Comparison of ENCODE assay signal across 9 mouse cellular contexts in genomic region chr5:89526181-89526778, GRCm38 (mm10). TPM values are rescaled to one million over a fixed set of nuclear protein-coding genes. Genes with fewer than 3 reads are reported as not detected.
DNase-seq lines count a peak whose midpoint lies in the region; ATAC-seq and TF ChIP-seq lines count a peak whose summit lies in the region.
"Had no signal": no experiment of that assay in that cellular context is flagged by ENCODE, and none has a peak within 500 bp of the region (broad histone marks: within the 10 kb centered on the region; RNA-seq: fewer than 3 reads in every experiment).

No protein-coding gene starts in this region.

- peaks cover 32% of the 10 kb centered on the region for H3K4me1 ChIP-seq in forebrain, embryonic 10.5 days
- H3K4me1 ChIP-seq in limb, embryonic 11.5 days (ENCODE audit: control insufficient read depth, insufficient read depth, low read length): 0 out of 2 replicates have a peak, but pooled peaks cover 2% of the 10 kb centered on the region
- peaks cover 13% of the 10 kb centered on the region for H3K4me1 ChIP-seq in neural tube, embryonic 15.5 days

- no peak for ATAC-seq in limb, embryonic 11.5 days (ENCODE audit: insufficient number of reproducible peaks, low FRiP score, low TSS enrichment, low read depth)
- peak; percentile 78; the same call in 1 of the 2 replicates for ATAC-seq in neural tube, embryonic 15.5 days (ENCODE audit: low FRiP score)

- no peak overlapping the region for H3K27ac ChIP-seq in layer of hippocampus, adult 2 months
- 0 out of 2 replicates have a peak overlapping the region, but pooled peaks have one; percentile 31 for H3K27ac ChIP-seq in forebrain, embryonic 10.5 days
- no peak overlapping the region for H3K27ac ChIP-seq in limb, embryonic 11.5 days (replicated peaks; ENCODE audit: low read depth, low read length)
- no peak overlapping the region for H3K27ac ChIP-seq in neural tube, embryonic 15.5 days (replicated peaks)

- peak overlapping the region; percentile 43 for H3K4me3 ChIP-seq in layer of hippocampus, adult 2 months
- peak overlapping the region; percentile 52 for H3K4me3 ChIP-seq in forebrain, embryonic 10.5 days
- H3K4me3 ChIP-seq in limb, embryonic 11.5 days (ENCODE audit: low read depth, low read length): peak overlapping the region; percentile 28
- H3K4me3 ChIP-seq in neural tube, embryonic 15.5 days (replicated peaks): peak overlapping the region; percentile 39

- H3K4me2 ChIP-seq in limb, embryonic 11.5 days (ENCODE audit: low read depth, severe bottlenecking): peak overlapping the region; percentile 64
- peak overlapping the region; percentile 78 for H3K4me2 ChIP-seq in neural tube, embryonic 15.5 days

- no peaks in the 10 kb centered on the region for H3K9me3 ChIP-seq in forebrain, embryonic 10.5 days
- no peaks in the 10 kb centered on the region for H3K9me3 ChIP-seq in limb, embryonic 11.5 days (ENCODE audit: control insufficient read depth, low read length)
- no peaks in the 10 kb centered on the region for H3K9me3 ChIP-seq in neural tube, embryonic 15.5 days (replicated peaks)

- 3% methylated on average over 14 of the region's 14 CpGs for WGBS in forebrain, embryonic 10.5 days
- WGBS in limb, embryonic 11.5 days: 7% methylated on average over 14 of the region's 14 CpGs
- WGBS in neural tube, embryonic 15.5 days: 8% methylated on average over 14 of the region's 14 CpGs

- peaks cover 27% of the 10 kb centered on the region for H3K27me3 ChIP-seq in forebrain, embryonic 10.5 days (ENCODE audit: poor library complexity, severe bottlenecking)
- H3K27me3 ChIP-seq in limb, embryonic 11.5 days (ENCODE audit: control insufficient read depth, insufficient read depth, low read length): no peaks in the 10 kb centered on the region
- H3K27me3 ChIP-seq in neural tube, embryonic 15.5 days (replicated peaks): peaks cover 15% of the 10 kb centered on the region

- H3K36me3 ChIP-seq in forebrain, embryonic 10.5 days (replicated peaks): no peaks in the 10 kb centered on the region
- H3K36me3 ChIP-seq in limb, embryonic 11.5 days (ENCODE audit: control insufficient read depth, insufficient read depth, low read length): no peaks in the 10 kb centered on the region
- H3K36me3 ChIP-seq in neural tube, embryonic 15.5 days: no peaks in the 10 kb centered on the region

- DNase-seq in layer of hippocampus, adult 2 months (ENCODE audit: low spot score in 2 of 2): no peak
- DNase-seq in layer of hippocampus, adult 8-10 months (ENCODE audit: low spot score in 2 of 2): no peak
- no peak for DNase-seq in forebrain, embryonic 10.5 days (ENCODE audit: extremely low spot score, low spot score)
- peak; percentile 26 for DNase-seq in limb, embryonic 11.5 days (ENCODE audit: low spot score)
- DNase-seq in thymus, postnatal 10 days (ENCODE audit: low spot score in 2 of 2): no peak
- no peak for DNase-seq in urinary bladder, postnatal 4 days (ENCODE audit: low spot score in 2 of 2)
- no peak for DNase-seq in right cerebral cortex, postnatal 10 days (ENCODE audit: low spot score in 2 of 2)

- H3K9ac ChIP-seq in limb, embryonic 11.5 days (ENCODE audit: low read length): no peak overlapping the region
- peak overlapping the region; percentile 9; the same call in 1 of the 2 replicates for H3K9ac ChIP-seq in neural tube, embryonic 15.5 days (replicated peaks)

- TF ChIP-seq CTCF in layer of hippocampus, adult 2 months (conservative IDR thresholded peaks at IDR 0.05): 0 out of 2 replicates have a peak, but pooled peaks have one; percentile 6

RNA-seq across cellular contexts. Expression of gene Npffr2, which starts 0.9 kb away (rescaled TPM):
- not detected for total RNA-seq in layer of hippocampus, adult 2 months (2021)
- total RNA-seq in layer of hippocampus, adult 8-10 months (2022): under 1 TPM in 1 of 4 experiments, not detected in 3; 0.19 TPM
- polyA plus RNA-seq in forebrain, embryonic 10.5 days (2016; fragmentation: Nextera tagmentation; extraction: Ambion mirVana): 0.43 and 0.45 TPM in 2 replicates
- polyA plus RNA-seq in limb, embryonic 11.5 days (2014; fragmentation: Nextera tagmentation; extraction: Ambion mirVana): 0.11 TPM in 1 of 2 replicates, not detected in the other
- polyA plus RNA-seq in neural tube, embryonic 15.5 days (2015; fragmentation: Nextera tagmentation; extraction: Ambion mirVana): 0.42 and 0.69 TPM in 2 replicates
- total RNA-seq: MEL had no signal
